Mouse (Mus musculus) spleen, embryonic (tissue): Measurements from ENCODE around the gene Acad10.
"Not testable (repeated sequence)": the region's sequence is repeated elsewhere in the genome, so short reads cannot be mapped to it uniquely, and the experiment has no call there.

Experiments used
- CTCF ChIA-PET: fragments of 350-600 bp; sonication (Branson Sonifier 250); formaldehyde crosslinking; loops from one replicate; lab custom pipeline; 2022; lab: Charles Lee

Acad10 gene

DNA sequence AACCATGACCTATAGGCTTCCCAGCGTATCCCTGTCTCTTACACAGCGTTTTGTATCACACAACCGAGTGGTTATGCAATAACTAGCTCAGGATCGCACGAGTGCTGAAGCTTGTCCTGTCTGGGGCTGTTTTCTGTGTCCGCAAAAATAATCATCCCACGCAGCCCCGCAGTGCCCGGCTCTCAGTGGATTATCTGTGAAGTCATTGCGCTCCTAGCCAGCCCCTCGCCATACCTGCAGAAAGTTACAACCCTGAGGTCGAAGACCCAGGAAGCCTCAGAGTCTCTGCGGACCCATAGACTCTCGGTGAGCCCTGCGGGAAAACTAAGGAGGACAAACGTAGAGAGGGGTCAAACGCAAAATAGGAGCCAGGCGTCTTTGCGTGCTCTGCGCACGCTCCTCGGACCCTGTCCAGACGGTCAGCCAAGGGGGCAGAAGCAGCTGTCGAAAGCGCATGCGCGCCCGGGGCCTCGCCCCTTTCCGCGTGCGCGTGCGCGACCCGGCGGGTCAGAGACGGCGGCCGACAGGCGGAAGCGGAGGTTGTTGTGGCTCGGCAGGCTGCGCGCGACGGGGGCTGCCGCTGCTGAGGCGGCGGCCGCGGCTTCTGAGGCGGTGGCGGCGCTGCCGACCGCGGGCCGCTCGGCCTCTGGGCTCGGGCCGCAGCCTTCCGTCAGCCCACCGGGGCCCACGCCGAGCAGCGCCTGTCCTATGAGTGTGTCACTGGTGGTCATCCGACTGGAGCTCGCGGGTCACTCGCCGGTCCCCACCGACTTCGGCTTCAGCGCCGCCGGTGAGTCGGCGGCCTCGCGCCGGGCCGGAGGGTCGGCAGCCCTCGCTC is at the start of gene Acad10, which contains the start of gene Brap:
TSS of gene Acad10 (minus strand) at position 456 of the 838 bp plus-strand sequence.
TSS of gene Brap (plus strand) at position 505 of the 838 bp plus-strand sequence.
- CTCF ChIA-PET = no interaction called here

- CTCF ChIA-PET = no interaction called here
These were observed 44.4 kb upstream of the Acad10 start for GRCm38 (mm10) chr5:121704512-121705248.

GRCm38 (mm10) chr5:121703341-121703740 is 43.0 kb upstream of the Acad10 start:
- CTCF ChIA-PET = no interaction called here

DNA sequence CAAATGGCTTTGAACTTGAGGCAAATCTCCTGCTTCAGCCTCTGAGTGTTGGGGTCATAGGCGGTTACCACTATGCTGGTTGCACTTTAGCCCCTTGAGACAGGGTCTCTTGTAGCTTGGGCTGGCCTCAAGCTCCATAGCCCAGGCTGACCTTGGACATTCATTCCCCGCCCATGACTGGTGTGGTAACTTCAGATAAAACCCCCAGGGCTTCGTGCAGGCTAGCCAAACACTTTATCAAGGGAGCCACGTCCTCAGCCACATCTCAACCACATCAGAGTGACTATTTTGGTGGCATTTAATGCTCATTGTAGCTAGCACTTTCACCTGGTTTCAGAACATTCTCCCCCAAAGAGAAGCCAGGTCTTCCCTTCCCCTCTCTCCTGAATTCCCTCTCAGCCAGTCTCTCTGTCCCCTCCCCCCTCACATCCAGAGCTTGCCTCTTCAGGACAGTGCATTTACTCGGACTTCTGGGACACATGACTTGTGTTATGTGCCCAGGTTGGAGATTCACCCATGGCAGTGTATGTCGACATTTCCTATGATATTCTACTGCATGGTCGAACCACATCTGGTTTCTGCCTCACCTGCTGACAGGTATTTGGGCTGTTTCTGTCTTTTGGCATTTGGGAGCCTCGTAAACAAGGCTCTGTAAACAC is 40.9 kb upstream of the Acad10 start:
- CTCF ChIA-PET = interaction anchor here (0.6 to 0.7 kb wide), 2 partner anchors 38 to 193 kb away, joined by 3 to 8 read pairs; no protein-coding TSS in a partner anchor

DNA sequence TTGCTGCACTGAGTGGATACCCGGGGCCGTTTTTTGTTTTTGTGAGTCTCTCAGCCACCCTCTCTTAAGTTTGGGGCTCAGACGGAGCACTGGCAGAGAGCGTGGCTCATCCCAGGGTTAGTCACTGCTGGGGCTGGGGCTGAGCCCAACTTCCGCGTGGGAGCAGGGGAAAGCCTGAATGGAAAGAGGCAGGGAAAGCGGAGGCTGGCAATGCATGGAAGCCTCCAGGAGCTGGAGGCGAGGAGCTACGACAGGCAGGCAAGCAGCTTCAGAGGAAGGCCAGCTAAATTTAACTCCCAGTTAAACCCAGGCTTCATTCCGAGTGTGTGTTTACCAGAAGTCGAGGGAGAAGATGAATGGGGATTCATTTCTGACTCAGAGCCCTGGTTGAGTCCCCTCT is 40.2 kb upstream of the Acad10 start:
- CTCF ChIA-PET = interaction anchor here (0.7 kb wide), 1 partner anchor 192 kb away, joined by 3 read pairs; no protein-coding TSS in a partner anchor

DNA sequence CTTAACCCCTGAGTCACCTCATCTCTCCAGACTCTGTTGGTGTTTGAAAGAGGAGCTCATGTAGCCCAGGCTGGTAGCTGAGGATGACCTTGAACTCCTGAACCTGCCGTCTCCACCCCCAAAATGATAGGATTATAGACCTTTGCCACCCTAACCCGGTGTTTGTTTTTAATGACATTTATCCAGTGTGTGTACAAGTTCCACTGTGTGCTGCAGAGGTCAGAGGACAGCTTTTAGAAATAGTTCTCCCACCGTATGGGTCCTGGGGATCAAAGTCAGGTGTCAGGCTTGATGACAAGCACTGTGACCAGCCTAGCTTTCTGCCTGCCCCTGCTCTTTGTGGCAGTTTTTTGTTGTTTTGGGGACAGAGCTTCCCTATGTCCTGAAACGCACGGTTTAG is 39.6 kb upstream of the Acad10 start:
- CTCF ChIA-PET = no interaction called here

GRCm38 (mm10) chr5:121696761-121697160 is 36.4 kb upstream of the Acad10 start:
- CTCF ChIA-PET = no interaction called here

GRCm38 (mm10) chr5:121692897-121693296 is 32.6 kb upstream of the Acad10 start:
- CTCF ChIA-PET = no interaction called here

- CTCF ChIA-PET = not testable (repeated sequence)
These were observed 31.1 kb upstream of the Acad10 start for GRCm38 (mm10) chr5:121691436-121691835.

GRCm38 (mm10) chr5:121690482-121691211 is 30.3 kb upstream of the Acad10 start:
- CTCF ChIA-PET = no interaction called here

DNA sequence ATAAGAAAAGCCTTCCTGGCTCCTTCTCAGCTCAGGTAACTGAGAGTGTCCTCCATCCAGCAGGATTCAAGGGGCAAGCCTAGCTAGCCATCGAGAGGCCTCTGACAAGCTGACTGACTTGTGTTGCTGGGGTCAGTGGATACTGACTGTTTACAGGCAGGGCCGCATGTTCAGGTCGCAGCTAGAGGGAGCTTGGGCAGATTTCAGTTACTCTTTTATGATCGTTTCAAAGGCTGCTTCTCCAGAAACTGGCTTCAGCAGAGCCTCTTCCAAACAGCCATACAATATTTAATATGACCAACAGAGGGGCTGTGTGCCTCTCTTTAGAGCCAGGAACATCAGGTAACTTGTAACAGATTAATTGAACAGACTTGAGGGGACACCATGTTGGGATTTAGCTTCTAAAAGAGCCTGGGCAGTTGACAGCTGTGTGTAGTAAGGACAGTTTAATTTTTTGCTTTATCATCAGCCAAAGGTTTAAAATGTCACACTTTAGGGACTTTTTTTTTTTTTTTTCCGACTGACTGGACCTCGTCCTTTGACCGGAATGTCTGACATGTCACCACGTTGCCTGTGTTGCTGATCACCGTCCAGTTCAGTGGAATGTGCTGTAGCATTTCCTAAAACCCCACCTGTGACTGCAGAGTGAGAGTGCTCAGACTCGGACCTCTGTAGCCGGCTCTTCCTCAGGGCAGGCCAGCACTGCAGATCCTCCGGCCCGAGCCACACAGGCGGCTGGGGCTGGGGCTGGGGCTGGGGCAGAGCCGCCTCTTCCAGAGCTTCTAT is 26.0 kb upstream of the Acad10 start:
- CTCF ChIA-PET = no interaction called here

- CTCF ChIA-PET = no interaction called here
These were observed 25.2 kb upstream of the Acad10 start for GRCm38 (mm10) chr5:121685495-121685894.

DNA sequence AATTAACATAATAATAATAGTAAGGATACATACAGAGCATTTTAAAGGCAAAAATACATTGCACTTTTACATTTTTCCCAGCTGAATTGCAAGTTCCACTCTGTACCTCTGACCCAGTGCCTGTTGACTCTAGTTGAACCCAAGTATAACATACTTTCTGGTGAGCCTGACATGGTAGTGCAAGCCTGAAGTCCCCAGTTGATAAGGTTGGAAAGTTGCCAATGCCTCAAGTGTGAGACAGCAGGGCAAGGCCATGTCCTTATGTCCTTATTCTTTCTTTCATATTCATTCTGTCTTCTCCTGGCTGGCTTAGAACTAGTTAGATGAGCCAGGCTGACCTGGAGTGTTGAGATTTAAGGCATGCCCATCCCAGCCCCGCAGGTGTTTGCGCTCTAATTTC is 21.9 kb upstream of the Acad10 start:
- CTCF ChIA-PET = no interaction called here

GRCm38 (mm10) chr5:121670412-121670811 is 10.1 kb upstream of the Acad10 start:
- CTCF ChIA-PET = interaction anchor here (0.7 kb wide), 1 partner anchor 762 kb away, joined by 3 read pairs; no protein-coding TSS in a partner anchor

DNA sequence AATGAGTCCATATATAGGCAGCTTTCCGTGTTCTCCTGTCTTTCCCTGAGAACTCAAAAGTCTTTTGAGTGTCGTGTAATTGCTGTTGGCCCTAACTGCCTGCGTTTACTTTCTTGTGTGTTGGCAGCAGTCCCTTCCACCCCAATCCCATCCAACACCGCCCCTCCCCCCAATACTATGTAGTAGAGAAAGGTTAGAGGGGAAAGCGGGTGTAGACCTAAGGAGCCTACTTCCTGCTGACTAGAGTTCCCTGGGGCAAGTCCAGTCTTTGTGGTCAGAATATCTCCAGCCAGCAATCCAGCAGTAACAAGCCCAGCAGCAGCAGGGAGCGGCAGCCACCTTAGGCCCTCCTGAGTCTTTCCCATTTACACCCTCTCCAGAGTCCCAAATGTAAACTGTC is 8.1 kb upstream of the Acad10 start:
- CTCF ChIA-PET = no interaction called here

- CTCF ChIA-PET = no interaction called here
These were observed 6.8 kb upstream of the Acad10 start for GRCm38 (mm10) chr5:121667067-121667466.

- CTCF ChIA-PET = no interaction called here
These were observed 4.7 kb upstream of the Acad10 start for GRCm38 (mm10) chr5:121664971-121665370.

DNA sequence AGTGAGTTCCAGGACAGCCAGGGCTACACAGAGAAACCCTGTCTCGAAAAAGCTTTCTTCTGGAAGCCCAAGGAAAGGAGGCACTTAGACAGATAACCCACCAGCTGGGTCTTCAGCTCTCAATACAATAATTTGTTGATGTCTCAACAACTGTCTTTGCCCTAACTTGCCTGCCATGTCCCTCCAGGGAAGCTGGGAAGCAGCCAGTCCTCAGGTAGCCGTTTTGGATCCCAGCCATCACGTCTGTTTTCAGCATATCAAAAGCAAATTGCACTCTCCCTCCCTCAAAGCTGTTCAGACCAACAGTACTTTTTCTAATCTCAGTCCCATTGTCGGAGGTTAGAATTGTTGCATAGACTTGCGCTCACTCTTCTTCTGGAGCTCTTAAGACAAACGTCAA is 3.8 kb upstream of the Acad10 start:
- CTCF ChIA-PET = no interaction called here

DNA sequence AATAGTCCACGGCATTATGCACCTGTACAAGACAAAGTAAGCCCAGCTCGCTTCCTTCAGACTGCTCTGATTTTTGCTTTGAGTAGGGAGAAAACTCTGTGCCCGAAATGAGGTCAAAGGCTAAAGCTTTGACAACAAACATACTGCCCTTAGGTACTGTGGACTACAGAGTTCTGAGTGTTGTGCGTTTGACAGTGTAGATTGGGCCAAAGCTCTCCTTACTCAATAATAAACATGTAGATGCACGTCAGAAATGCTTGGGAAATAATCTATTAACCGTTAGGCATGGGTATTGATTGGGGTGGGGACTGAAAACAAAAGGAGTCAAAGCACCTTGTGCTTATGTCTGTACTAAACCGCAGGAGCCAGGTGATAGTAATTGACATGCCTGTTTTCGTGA is 3.1 kb upstream of the Acad10 start:
- CTCF ChIA-PET = interaction anchor here (0.6 kb wide), 2 partner anchors 38 to 1345 kb away, joined by 3 to 8 read pairs; no protein-coding TSS in a partner anchor

GRCm38 (mm10) chr5:121661494-121661893 is 1.2 kb upstream of the Acad10 start:
- CTCF ChIA-PET = no interaction called here

- CTCF ChIA-PET = no interaction called here
These were observed 562 bp upstream of the Acad10 start for GRCm38 (mm10) chr5:121660897-121661254.
